Mouse (Mus musculus): ENCODE measurements around the gene Celf1.

GRCm38 (mm10) chr2:91023131-91023530 is 82.9 kb downstream of the Celf1 start:
- TF ChIP-seq POLR2A (IDR thresholded peaks at IDR 0.05; ENCODE audit: insufficient read depth, low read length) (no peak), CTCF (IDR thresholded peaks at IDR 0.05; ENCODE audit: low read depth, low read length) (no peak)
